Mouse (Mus musculus) midbrain, embryonic 11.5 days (tissue): Measurements from ENCODE around the gene Xpo4. TPM values are rescaled to one million over a fixed set of nuclear protein-coding genes. Genes with fewer than 3 reads are reported as not detected.
A peak's percentile ranks its signal among the peaks of the same experiment; 100 is the strongest.
"Not testable (repeated sequence)": the region's sequence is repeated elsewhere in the genome, so short reads cannot be mapped to it uniquely, and the experiment has no call there.

Experiments used
- ATAC-seq: fragments of 200-750 bp; cut with Nextera tagmentation; 2 replicates; pipeline ENCODE4 v1.8.0; 2017; ENCODE audit warnings: moderate TSS enrichment, moderate library complexity; ENCODE audit not compliant: low FRiP score
- DNase-seq: peaks from one replicate; pipeline ENCODE4 v3.0.0; 2015; ENCODE audit warnings: low spot score; ENCODE audit errors: missing footprints
- H3K27ac ChIP-seq: fragments of 300-500 bp; sonication (generic); 2 replicates; pipeline ENCODE4 v1.5.1; 2014; ENCODE audit warnings: low read depth, low read length
- H3K27me3 ChIP-seq: fragments of 300-500 bp; sonication (generic); 2 replicates; pipeline ENCODE4 v1.6.1; 2014; ENCODE audit warnings: mild to moderate bottlenecking, low read length, moderate library complexity, mixed read lengths; ENCODE audit not compliant: control insufficient read depth, insufficient read depth
- H3K36me3 ChIP-seq: fragments of 300-500 bp; sonication (generic); 2 replicates; pipeline ENCODE4 v1.6.1; 2014; ENCODE audit warnings: mild to moderate bottlenecking, low read length, moderate library complexity, mixed read lengths; ENCODE audit not compliant: control insufficient read depth, insufficient read depth
- H3K4me1 ChIP-seq: fragments of 300-500 bp; sonication (generic); 2 replicates; pipeline ENCODE4 v1.6.1; 2014; ENCODE audit warnings: low read length; ENCODE audit not compliant: control insufficient read depth, insufficient read depth
- H3K4me2 ChIP-seq: fragments of 300-500 bp; sonication (generic); 2 replicates; pipeline ENCODE4 v1.6.1; 2014; ENCODE audit warnings: mild to moderate bottlenecking, moderate library complexity
- H3K4me3 ChIP-seq: fragments of 300-500 bp; sonication (generic); 2 replicates; pipeline ENCODE4 v1.5.1; 2014; ENCODE audit warnings: low read depth, low read length
- H3K9ac ChIP-seq: fragments of 300-500 bp; sonication (generic); 2 replicates; pipeline ENCODE4 v1.6.1; 2014; ENCODE audit warnings: low read length
- H3K9me3 ChIP-seq: fragments of 300-500 bp; sonication (generic); 2 replicates; pipeline ENCODE4 v1.6.1; 2016; ENCODE audit warnings: low read length; ENCODE audit not compliant: control insufficient read depth
- WGBS: fragments of 180-500 bp; shearing (Covaris S2); extraction: QIAGEN DNeasy Blood & Tissue Kit; methylation state at CpG from one replicate; pipeline ENCODE4 v1.1.7; 2014; 5-methylcytosine and 5-hydroxymethylcytosine counted together
- polyA plus RNA-seq: library from polyadenylated mRNA; unstranded; fragments of >200 nt; fragmentation: Nextera tagmentation; extraction: Ambion mirVana; gene quantifications from 2 replicates; pipeline ENCODE4 v1.2.1, GENCODE M21; 2014

Xpo4 gene
- polyA plus RNA-seq, 1 experiment from 2014 or later, result 32.6 TPM

GRCm38 (mm10) chr14:57688066-57688465 is 22.8 kb upstream of the Xpo4 start:
- DNase-seq, result peak; percentile 56
- H3K27me3 ChIP-seq, H3K27ac ChIP-seq, H3K9ac ChIP-seq, H3K4me3 ChIP-seq, H3K9me3 ChIP-seq, H3K4me2 ChIP-seq, H3K4me1 ChIP-seq, H3K36me3 ChIP-seq, ATAC-seq: not testable (repeated sequence)
- WGBS, result 93% methylated on average over 7 of the region's 7 CpGs

GRCm38 (mm10) chr14:57687441-57687840 is 22.2 kb upstream of the Xpo4 start:
- H3K9me3 ChIP-seq, result no peaks in the 10 kb centered on the region
- DNase-seq (peak; percentile 66), ATAC-seq (no peak)
- 87% methylated on average over 5 of the region's 5 CpGs for WGBS
- H3K4me3 ChIP-seq, result no peak overlapping the region
- H3K4me1 ChIP-seq, result no peaks in the 10 kb centered on the region
- no peak overlapping the region for H3K27ac ChIP-seq
- H3K27me3 ChIP-seq, result no peaks in the 10 kb centered on the region
- H3K36me3 ChIP-seq, result no peaks in the 10 kb centered on the region; the same call in 1 of the 2 replicates
- H3K4me2 ChIP-seq, result no peak overlapping the region
- H3K9ac ChIP-seq, result no peak overlapping the region

GRCm38 (mm10) chr14:57686647-57687046 is 21.4 kb upstream of the Xpo4 start:
- Histone ChIP-seq H3K4me3 (no peak overlapping the region), H3K36me3 (no peaks in the 10 kb centered on the region; the same call in 1 of the 2 replicates), H3K9ac (no peak overlapping the region), H3K9me3 (no peaks in the 10 kb centered on the region), H3K27me3 (no peaks in the 10 kb centered on the region), H3K4me2 (no peak overlapping the region), H3K4me1 (no peaks in the 10 kb centered on the region), H3K27ac (no peak overlapping the region)
- WGBS, result 86% methylated on average over 6 of the region's 6 CpGs
- ATAC-seq, result no peak
- DNase-seq, result peak; percentile 73

- H3K9me3 ChIP-seq, result no peaks in the 10 kb centered on the region
- H3K36me3 ChIP-seq, result no peaks in the 10 kb centered on the region
- no peak overlapping the region for H3K4me3 ChIP-seq
- H3K4me1 ChIP-seq, result no peaks in the 10 kb centered on the region
- no peak for ATAC-seq
- DNase-seq, result peak; percentile 89
- H3K4me2 ChIP-seq, result no peak overlapping the region
- H3K27me3 ChIP-seq, result no peaks in the 10 kb centered on the region
- H3K27ac ChIP-seq, result no peak overlapping the region
- no peak overlapping the region for H3K9ac ChIP-seq
- WGBS, result 13% methylated on average over 1 of the region's 1 CpGs
Observed at GRCm38 (mm10) chr14:57684579-57684978, 19.3 kb upstream of the Xpo4 start.

GRCm38 (mm10) chr14:57682751-57683150 is 17.5 kb upstream of the Xpo4 start:
- Histone ChIP-seq H3K9ac (no peak overlapping the region), H3K4me1 (no peaks in the 10 kb centered on the region), H3K4me3 (no peak overlapping the region), H3K4me2 (no peak overlapping the region), H3K36me3 (no peaks in the 10 kb centered on the region), H3K27me3 (no peaks in the 10 kb centered on the region), H3K9me3 (no peaks in the 10 kb centered on the region), H3K27ac (no peak overlapping the region)
- DNase-seq (no peak), ATAC-seq (no peak)
- WGBS, result 85% methylated on average over 4 of the region's 4 CpGs

GRCm38 (mm10) chr14:57679958-57680535 is 14.8 kb upstream of the Xpo4 start:
- Histone ChIP-seq H3K4me3 (no peak overlapping the region), H3K36me3 (no peaks in the 10 kb centered on the region), H3K4me2 (no peak overlapping the region), H3K9ac (no peak overlapping the region), H3K27ac (no peak overlapping the region), H3K4me1 (no peaks in the 10 kb centered on the region), H3K27me3 (no peaks in the 10 kb centered on the region), H3K9me3 (no peaks in the 10 kb centered on the region)
- WGBS, result 47% methylated on average over 5 of the region's 5 CpGs
- ATAC-seq (peak; percentile 52; the same call in 1 of the 2 replicates), DNase-seq (peak; percentile 99)

- H3K9ac ChIP-seq, result no peak overlapping the region
- H3K4me1 ChIP-seq, result no peaks in the 10 kb centered on the region
- H3K4me2 ChIP-seq, result no peak overlapping the region
- H3K27me3 ChIP-seq, result no peaks in the 10 kb centered on the region
- no peaks in the 10 kb centered on the region for H3K9me3 ChIP-seq
- H3K36me3 ChIP-seq, result no peaks in the 10 kb centered on the region
- 35% methylated on average over 1 of the region's 1 CpGs for WGBS
- ATAC-seq (no peak; the same call in 1 of the 2 replicates), DNase-seq (no peak)
- no peak overlapping the region for H3K27ac ChIP-seq
- no peak overlapping the region for H3K4me3 ChIP-seq
Observed at GRCm38 (mm10) chr14:57679523-57679922, 14.3 kb upstream of the Xpo4 start.

- H3K27me3 ChIP-seq, result no peaks in the 10 kb centered on the region
- H3K4me1 ChIP-seq, result no peaks in the 10 kb centered on the region
- ATAC-seq (no peak), DNase-seq (peak; percentile 71)
- H3K27ac ChIP-seq, result no peak overlapping the region
- WGBS, result 57% methylated on average over 2 of the region's 2 CpGs
- H3K9ac ChIP-seq, result no peak overlapping the region
- no peaks in the 10 kb centered on the region for H3K9me3 ChIP-seq
- no peak overlapping the region for H3K4me2 ChIP-seq
- H3K4me3 ChIP-seq, result no peak overlapping the region
- H3K36me3 ChIP-seq, result no peaks in the 10 kb centered on the region
Observed at GRCm38 (mm10) chr14:57675481-57675880, 10.3 kb upstream of the Xpo4 start.

GRCm38 (mm10) chr14:57665628-57665950 is 359 bp upstream of the Xpo4 start:
- H3K27ac ChIP-seq, result no peak overlapping the region
- H3K9me3 ChIP-seq, result no peaks in the 10 kb centered on the region

More at GRCm38 (mm10) chr14:57665628-57665950, 359 bp upstream of the Xpo4 start:
- Histone ChIP-seq H3K4me1 (peaks cover 6% of the 10 kb centered on the region; the same call in 1 of the 2 replicates), H3K27me3 (no peaks in the 10 kb centered on the region), H3K36me3 (no peaks in the 10 kb centered on the region), H3K9ac (peak overlapping the region; percentile 81), H3K4me3 (peak overlapping the region; percentile 77), H3K4me2 (peak overlapping the region; percentile 73)
- WGBS, result 14% methylated on average over 10 of the region's 10 CpGs
- ATAC-seq, result no peak
- peak; percentile 92 for DNase-seq
